Mouse (Mus musculus) neural tube, embryonic 13.5 days (tissue): ENCODE measurements at regions not wholly inside any gene's neighbourhood (a gene's known extent, or its start where the extent isn't known, plus 50 kb on each side); places are given as distances from the start of the nearest gene placed in this dataset.

Source experiments
- ATAC-seq: fragments of 200-750 bp; cut with Nextera tagmentation; 2 replicates; pipeline ENCODE4 v1.8.0; 2017; ENCODE audit warnings: low read depth, mild to moderate bottlenecking, moderate TSS enrichment, moderate library complexity
- H3K27ac ChIP-seq: fragments of 300-500 bp; sonication (generic); replicated peaks from 2 replicates; pipeline ENCODE4 v1.5.1; 2015; ENCODE audit warnings: moderate library complexity, mild to moderate bottlenecking, inconsistent platforms
- H3K27me3 ChIP-seq: fragments of 300-500 bp; sonication (generic); 2 replicates; pipeline ENCODE4 v1.6.1; 2015; ENCODE audit warnings: mild to moderate bottlenecking, inconsistent platforms
- H3K36me3 ChIP-seq: fragments of 300-500 bp; sonication (generic); 2 replicates; pipeline ENCODE4 v1.6.1; 2015; ENCODE audit warnings: mild to moderate bottlenecking, inconsistent platforms
- H3K4me1 ChIP-seq: fragments of 300-500 bp; sonication (generic); replicated peaks from 2 replicates; pipeline ENCODE4 v1.6.1; 2015; ENCODE audit warnings: inconsistent platforms
- H3K4me2 ChIP-seq: fragments of 300-500 bp; sonication (generic); 2 replicates; pipeline ENCODE4 v1.6.1; 2015; ENCODE audit warnings: inconsistent platforms, mild to moderate bottlenecking, moderate library complexity
- H3K4me3 ChIP-seq: fragments of 300-500 bp; sonication (generic); 2 replicates; pipeline ENCODE4 v1.5.1; 2015; ENCODE audit warnings: mild to moderate bottlenecking, inconsistent platforms
- H3K9ac ChIP-seq: fragments of 300-500 bp; sonication (generic); 2 replicates; pipeline ENCODE4 v1.6.1; 2015; ENCODE audit warnings: moderate library complexity, mild to moderate bottlenecking, inconsistent platforms
- H3K9me3 ChIP-seq: fragments of 300-500 bp; sonication (generic); 2 replicates; pipeline ENCODE4 v1.6.1; 2016; ENCODE audit warnings: inconsistent platforms
- WGBS: fragments of 180-500 bp; shearing (Covaris S2); methylation state at CpG from one replicate; pipeline ENCODE4 v1.1.7; 2015; 5-methylcytosine and 5-hydroxymethylcytosine counted together

DNA sequence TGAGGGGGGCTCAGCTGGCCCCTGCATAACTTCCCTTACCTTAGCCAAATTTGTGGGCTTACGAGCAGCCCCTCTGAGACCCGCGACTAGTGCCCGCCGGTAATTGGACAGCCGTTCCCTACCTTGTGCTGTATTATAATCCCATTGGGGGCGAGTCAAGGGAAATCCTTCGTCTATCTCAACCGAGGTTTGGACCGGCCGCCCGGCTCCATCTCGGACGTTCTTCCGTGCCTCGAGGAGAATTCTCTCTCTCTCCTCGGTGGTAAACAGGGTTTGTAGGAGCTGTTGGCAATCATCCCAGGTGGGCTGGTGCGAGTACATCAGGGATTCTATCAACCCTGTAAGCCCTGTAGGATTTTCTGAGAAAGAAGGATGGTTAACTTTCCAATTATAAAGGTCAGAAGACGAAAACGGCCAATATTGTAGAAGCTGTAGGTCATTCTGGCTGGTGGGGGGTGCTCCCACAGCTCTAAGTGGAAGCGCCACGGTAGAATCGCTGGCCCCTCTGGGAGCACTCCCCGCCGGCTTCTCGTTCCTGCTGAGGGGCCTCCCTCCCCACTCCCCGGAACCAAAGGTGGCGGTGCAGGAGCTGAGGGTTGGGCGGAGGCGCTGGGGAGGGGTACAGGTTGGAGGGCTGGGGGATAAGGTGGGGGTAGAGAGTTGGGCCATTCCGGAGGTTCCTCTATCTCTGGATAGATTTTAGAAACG is 278.6 kb downstream of the Gm21863 start:
- Histone ChIP-seq H3K4me2 (no peak overlapping the region), H3K4me3 (no peak overlapping the region), H3K9ac (no peak overlapping the region), H3K36me3 (peaks cover 37% of the 10 kb centered on the region), H3K27ac (no peak overlapping the region), H3K9me3 (peaks cover 63% of the 10 kb centered on the region), H3K27me3 (peaks cover 11% of the 10 kb centered on the region), H3K4me1 (no peaks in the 10 kb centered on the region)
- 65% methylated on average over 32 of the region's 32 CpGs for WGBS
- ATAC-seq: peak; percentile 66

GRCm38 (mm10) chr12:20233454-20233831 is 279.1 kb downstream of the Gm21863 start:
- Histone ChIP-seq H3K4me3 (no peak overlapping the region), H3K9ac (no peak overlapping the region), H3K36me3 (peaks cover 37% of the 10 kb centered on the region), H3K4me1 (no peaks in the 10 kb centered on the region), H3K9me3 (peaks cover 58% of the 10 kb centered on the region), H3K27ac (no peak overlapping the region), H3K4me2 (no peak overlapping the region), H3K27me3 (peaks cover 11% of the 10 kb centered on the region)
- peak; percentile 20; the same call in 1 of the 2 replicates for ATAC-seq
- WGBS: 67% methylated on average over 17 of the region's 17 CpGs

DNA sequence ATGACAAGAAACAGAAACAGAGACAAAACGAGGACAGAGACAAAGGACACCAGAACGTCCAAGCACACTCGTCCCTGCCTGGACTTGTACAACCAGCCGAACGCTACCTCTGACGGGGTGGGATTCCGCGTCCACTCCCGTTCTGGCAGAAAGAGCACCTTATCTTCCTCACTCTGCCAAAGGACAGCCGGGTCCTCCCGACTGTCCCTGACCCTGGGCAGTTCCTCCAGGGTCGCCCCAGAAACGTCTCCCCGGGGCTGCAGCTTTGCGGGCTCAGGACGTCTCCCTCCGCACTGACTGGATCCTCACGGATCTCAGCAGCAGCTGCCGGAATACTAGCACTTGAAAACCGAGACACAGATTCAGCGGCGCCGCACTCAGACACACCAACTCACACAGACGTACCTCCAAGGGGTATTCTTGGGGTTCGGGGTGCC is 279.6 kb downstream of the Gm21863 start:
- Histone ChIP-seq H3K9me3 (peaks cover 56% of the 10 kb centered on the region), H3K4me1 (no peaks in the 10 kb centered on the region), H3K36me3 (peaks cover 37% of the 10 kb centered on the region), H3K27ac (no peak overlapping the region), H3K27me3 (peaks cover 11% of the 10 kb centered on the region), H3K4me2 (no peak overlapping the region), H3K9ac (no peak overlapping the region), H3K4me3 (no peak overlapping the region)
- ATAC-seq: peak; percentile 26; the same call in 1 of the 2 replicates
- 72% methylated on average over 25 of the region's 25 CpGs for WGBS
